Mouse (Mus musculus) gastrocnemius, postnatal 36 days (tissue): ENCODE measurements around the gene Ing1. TPM values are rescaled to one million over a fixed set of nuclear protein-coding genes. Genes with fewer than 3 reads are reported as not detected.
A peak's percentile ranks its signal among the peaks of the same experiment; 100 is the strongest.

Experiments
- DNase-seq, 2 experiments: peaks; one replicate each; pipeline ENCODE4 v3.0.0; 2022
- intact Hi-C: fragments of 180-260 bp; cut with DNase I; formaldehyde crosslinking; loops from one replicate; pipeline ENCODE4 v1.15.1; 2025
- long read RNA-seq, 2 experiments: library from polyadenylated mRNA; stranded (forward); transcript quantifications; one replicate each; pipeline ENCODE4 v2.0.0; 2021
- total RNA-seq, 2 experiments: library from RNA; stranded (reverse); gene quantifications; 2 replicates each; pipeline ENCODE4 v1.2.3; 2021

The Ing1 gene
- total RNA-seq: 10 to 100 TPM; 12.0 to 15.0 TPM
- long read RNA-seq, experiment 1, transcript Ing1-201 (2 exons, 2,814 nt): major isoform, 7 of 13 reads
- long read RNA-seq, experiment 1, partial matches to known transcripts: 0 of 13 reads
- long read RNA-seq, experiment 1, other reads (novel, unspliced or antisense): 2 of 13 reads
- long read RNA-seq, experiment 2, transcript Ing1-201 (2 exons, 2,814 nt): minor isoform, 9 of 25 reads
- long read RNA-seq, experiment 2, transcript Ing1-202 (2 exons, 1,971 nt): major isoform, 11 of 25 reads
- long read RNA-seq, experiment 2, partial matches to known transcripts: 0 of 25 reads
- long read RNA-seq, experiment 2, other reads (novel, unspliced or antisense): 2 of 25 reads

GRCm38 (mm10) chr8:11554799-11555719 lies at the start of gene Ing1:
Ing1 (plus strand) TSS chr8:11555571.
- intact Hi-C loops: no loop called here
- peak; percentile 89 to 91 for DNase-seq

- no peak for DNase-seq
- intact Hi-C loops: no loop called here
Measured at GRCm38 (mm10) chr8:11506074-11506473, 49.3 kb upstream of the Ing1 start.

GRCm38 (mm10) chr8:11506802-11507201 lies 48.6 kb upstream of the Ing1 start:
- DNase-seq: no peak
- intact Hi-C loops: no loop called here

DNA sequence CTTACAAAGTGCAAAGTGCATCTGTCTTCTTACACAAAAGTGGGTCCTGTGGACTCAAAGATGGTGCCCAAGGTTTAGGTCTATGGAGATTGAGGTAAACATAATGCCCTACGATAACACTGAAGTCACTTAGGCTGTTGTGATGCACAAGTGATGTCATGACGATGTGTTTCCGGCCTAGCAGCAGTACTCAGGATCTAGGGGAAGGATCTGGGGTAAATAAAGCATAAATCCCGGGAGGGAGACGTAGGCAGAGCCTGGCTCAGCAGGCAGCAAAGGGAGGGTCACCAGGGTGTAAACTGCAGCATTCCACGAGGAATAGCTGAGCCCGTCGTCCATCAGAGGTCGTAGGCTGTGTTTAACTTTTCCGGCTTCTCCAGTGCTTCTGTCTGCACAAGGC lies 46.5 kb upstream of the Ing1 start:
- no peak for DNase-seq
- intact Hi-C loops: no loop called here

DNA sequence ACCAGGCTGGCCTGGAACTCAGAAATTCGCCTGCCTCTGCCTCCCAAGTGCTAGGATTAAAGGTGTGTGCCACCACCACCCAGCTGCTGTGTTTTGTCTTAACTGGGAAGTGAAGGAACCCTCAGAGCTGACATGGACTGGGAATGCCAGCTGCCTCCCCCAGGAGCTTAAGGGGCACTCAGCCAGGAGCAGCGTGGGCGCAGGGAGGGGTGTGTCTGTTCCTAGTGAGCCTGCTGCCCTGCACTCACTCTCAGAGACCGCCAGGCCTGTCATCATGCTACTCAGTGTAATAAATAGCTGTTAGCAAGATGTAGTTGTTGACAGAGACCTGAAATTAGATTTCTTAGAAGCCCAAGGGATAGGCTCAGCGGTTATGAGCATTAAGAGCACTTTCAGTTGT lies 44.4 kb upstream of the Ing1 start:
- no peak for DNase-seq

GRCm38 (mm10) chr8:11512711-11513110 lies 42.7 kb upstream of the Ing1 start:
- no peak for DNase-seq
- intact Hi-C loops: no loop called here

More for the DNA sequence above, 44.4 kb upstream of the Ing1 start:
- intact Hi-C loops: no loop called here

DNA sequence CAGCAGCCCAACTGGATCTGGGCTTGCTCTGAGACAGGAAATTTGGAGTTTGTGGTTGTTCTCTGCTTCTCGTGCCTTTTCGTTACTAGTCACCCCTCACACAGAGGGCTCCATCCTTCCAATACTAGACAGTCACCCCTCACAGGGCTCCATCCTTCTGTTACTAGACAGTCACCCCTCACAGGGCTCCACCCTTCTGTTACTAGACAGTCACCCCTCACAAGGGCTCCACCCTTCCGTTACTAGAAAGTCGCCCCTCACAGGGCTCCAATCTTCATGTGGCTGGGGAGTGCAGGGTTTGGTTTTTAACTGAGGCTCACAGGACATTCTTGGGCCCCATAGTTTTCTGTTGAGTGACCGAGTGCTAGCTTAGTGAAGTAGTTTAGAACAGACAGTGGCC lies 42.1 kb upstream of the Ing1 start:
- DNase-seq: no peak
- intact Hi-C loops: no loop called here

DNA sequence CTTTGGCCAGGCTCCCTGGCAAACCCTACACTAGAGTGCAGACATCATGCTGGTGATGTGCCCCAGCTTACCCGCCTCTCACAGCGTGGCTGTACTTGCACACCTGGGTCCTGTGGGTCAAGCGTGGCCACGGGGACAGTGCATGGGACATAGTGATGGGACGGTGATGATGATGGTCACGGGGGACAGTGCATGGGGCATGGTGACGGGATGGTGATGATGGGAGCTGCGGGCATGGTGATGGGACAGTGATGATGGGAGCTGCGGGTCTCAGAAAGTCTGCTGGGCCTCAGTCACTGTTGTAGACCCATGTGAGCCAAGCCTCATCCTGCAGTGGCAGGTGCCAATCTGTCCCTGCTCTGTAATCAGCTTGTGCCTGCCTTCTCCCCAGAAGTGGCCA lies 39.1 kb upstream of the Ing1 start:
- intact Hi-C loops: no loop called here
- no peak for DNase-seq

DNA sequence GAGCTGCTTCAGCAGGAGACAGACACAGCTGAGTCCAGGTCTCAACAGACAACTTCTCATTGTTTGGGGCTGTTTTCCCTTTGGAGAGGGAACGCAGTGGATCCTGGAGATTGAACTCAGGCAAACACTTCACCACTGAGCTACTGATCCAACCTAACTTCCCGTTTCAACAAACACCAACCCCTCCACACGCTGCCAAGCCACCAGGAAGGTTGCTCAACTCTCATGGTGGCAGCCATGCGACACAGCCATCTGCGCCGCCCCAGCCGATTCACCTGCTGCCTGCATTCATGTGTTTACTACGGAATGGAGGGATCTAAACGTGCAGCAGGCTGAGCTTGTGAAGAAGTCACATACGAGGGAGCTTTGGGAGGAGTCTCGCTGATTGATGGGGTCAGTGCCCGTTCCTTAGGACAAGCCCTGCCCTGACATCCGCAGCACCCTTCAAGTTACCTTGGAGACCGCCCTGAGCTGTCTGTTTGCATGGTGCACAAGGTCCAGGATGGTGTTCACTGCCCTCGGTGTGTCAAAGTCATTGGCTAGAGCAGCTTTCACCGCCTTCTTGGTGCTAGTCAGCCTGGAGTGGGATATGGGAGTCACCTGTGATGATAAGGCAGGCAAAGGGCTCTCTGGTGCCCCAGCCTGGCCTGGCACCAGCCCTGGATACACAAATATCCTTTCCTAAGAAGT lies 37.9 kb upstream of the Ing1 start:
- intact Hi-C loops: no loop called here
- no peak for DNase-seq

GRCm38 (mm10) chr8:11518056-11518396 lies 37.3 kb upstream of the Ing1 start:
- intact Hi-C loops: no loop called here
- DNase-seq: no peak

GRCm38 (mm10) chr8:11518676-11519075 lies 36.7 kb upstream of the Ing1 start:
- intact Hi-C loops: no loop called here
- DNase-seq: no peak

GRCm38 (mm10) chr8:11523331-11523730 lies 32.0 kb upstream of the Ing1 start:
- DNase-seq: no peak
- intact Hi-C loops: loop anchor here (5.0 kb wide), 1 partner anchor 79 kb away; no protein-coding TSS in a partner anchor

- no peak for DNase-seq
- intact Hi-C loops: no loop called here
Measured at GRCm38 (mm10) chr8:11530155-11530770, 25.1 kb upstream of the Ing1 start.

DNA sequence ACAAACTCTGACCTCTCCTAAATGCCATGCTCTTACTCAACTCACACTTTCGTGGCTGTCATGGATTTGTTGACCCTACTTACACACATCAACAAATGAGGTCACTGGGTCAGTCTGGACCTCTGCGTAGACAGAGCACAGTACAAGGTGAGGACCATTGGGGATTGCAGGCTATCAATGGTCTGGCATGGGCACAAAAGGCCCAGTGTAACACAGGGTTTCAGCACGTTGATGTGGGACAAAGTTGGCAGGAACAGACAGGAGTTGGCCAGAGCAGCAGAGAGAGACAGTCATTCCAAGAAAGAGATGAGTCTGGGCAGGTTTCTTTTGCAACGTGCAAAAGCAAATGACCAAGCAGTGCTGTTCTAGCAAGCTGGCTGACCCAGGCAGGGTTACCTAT lies 24.5 kb upstream of the Ing1 start:
- intact Hi-C loops: no loop called here
- DNase-seq: no peak

DNA sequence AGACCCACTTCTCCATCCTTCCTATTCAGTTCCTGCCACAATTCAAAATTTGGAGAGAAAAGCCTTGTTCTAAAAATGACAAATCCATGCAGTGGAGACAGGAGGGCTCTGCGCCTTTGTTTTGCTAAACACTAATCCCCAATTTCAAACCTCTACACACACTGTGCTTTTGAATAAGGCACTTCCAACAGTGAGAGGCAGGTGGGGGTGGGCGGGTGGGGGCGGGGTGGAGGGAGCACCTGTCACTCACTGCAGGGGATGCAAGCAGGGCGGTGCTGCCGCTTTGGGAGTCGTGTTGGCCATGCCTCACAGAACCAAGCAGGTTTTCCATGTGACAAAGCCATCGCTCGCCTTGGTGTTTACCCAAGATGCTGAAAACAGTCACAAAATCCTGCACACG lies 20.9 kb upstream of the Ing1 start:
- DNase-seq: no peak
- intact Hi-C loops: no loop called here

DNA sequence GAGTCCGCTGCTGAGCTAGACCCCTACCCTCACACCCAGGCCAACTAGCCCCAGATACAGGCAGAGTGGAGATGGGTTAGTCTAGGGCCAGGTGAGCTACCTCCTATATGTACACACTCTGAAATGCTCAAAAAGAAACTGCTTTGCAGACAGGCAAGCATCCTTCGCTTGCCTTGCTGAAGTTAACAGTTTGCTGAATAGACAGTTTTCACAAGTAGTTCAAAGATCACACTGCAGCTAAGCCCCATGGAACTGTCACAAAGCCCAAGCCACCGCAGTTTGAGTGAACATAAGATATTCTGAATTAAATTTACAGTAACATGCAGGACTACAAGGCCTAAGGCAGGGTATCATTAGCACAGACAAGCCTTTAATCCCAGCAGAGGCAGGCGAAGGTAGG lies 16.3 kb upstream of the Ing1 start:
- DNase-seq: no peak

DNA sequence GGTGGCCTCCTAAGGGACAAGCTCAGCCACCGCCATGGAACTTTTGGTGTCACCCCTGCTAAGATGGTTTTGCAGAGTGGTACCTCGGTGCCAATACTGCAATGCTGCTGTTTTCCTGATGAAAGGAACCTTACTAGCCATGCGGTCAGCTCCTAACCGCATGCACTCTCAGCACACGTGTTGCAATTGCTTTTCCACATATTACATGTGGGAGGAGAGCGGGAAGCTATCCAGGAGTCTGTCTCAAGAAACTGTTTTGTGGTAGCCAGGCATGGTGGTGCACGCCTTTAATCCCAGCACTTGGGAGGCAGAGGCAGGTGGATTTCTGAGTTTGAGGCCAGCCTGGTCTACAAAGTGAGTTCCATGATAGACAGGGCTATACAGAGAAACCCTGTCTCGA lies 15.2 kb upstream of the Ing1 start:
- intact Hi-C loops: loop anchor here (10.0 kb wide), 1 partner anchor 75 kb away; no protein-coding TSS in a partner anchor
- no peak for DNase-seq

More for the DNA sequence above, 16.3 kb upstream of the Ing1 start:
- intact Hi-C loops: no loop called here

GRCm38 (mm10) chr8:11542031-11542430 lies 13.3 kb upstream of the Ing1 start:
- no peak for DNase-seq
- intact Hi-C loops: loop anchor here (10.0 kb wide), 1 partner anchor 73 kb away; no protein-coding TSS in a partner anchor

- no peak for DNase-seq
- intact Hi-C loops: loop anchor here (10.0 kb wide), 1 partner anchor 72 kb away; no protein-coding TSS in a partner anchor
Measured at GRCm38 (mm10) chr8:11542866-11543265, 12.5 kb upstream of the Ing1 start.

GRCm38 (mm10) chr8:11544386-11544785 lies 11.0 kb upstream of the Ing1 start:
- peak; percentile 37 to 49 for DNase-seq
- intact Hi-C loops: loop anchor here (10.0 kb wide), 1 partner anchor 70 kb away; no protein-coding TSS in a partner anchor
